Mouse (Mus musculus): ENCODE data around the gene Rora.

Gene Rora

GRCm38 (mm10) chr9:69339829-69340228 is 686.2 kb downstream of the Rora start:
- DNase-seq (ENCODE audit: low spot score in 2 of 2) = no peak

GRCm38 (mm10) chr9:69340421-69340820 is 686.8 kb downstream of the Rora start:
- DNase-seq (ENCODE audit: low spot score in 2 of 2) = no peak

- DNase-seq (ENCODE audit: low spot score in 2 of 2) = no peak
Observed at GRCm38 (mm10) chr9:69343881-69344280, 690.3 kb downstream of the Rora start.

- DNase-seq (ENCODE audit: low spot score in 2 of 2) = no peak
Observed at GRCm38 (mm10) chr9:69345550-69345949, 692.0 kb downstream of the Rora start.

GRCm38 (mm10) chr9:69347796-69348195 is 694.2 kb downstream of the Rora start:
- no peak for DNase-seq (ENCODE audit: low spot score in 2 of 2)

DNA sequence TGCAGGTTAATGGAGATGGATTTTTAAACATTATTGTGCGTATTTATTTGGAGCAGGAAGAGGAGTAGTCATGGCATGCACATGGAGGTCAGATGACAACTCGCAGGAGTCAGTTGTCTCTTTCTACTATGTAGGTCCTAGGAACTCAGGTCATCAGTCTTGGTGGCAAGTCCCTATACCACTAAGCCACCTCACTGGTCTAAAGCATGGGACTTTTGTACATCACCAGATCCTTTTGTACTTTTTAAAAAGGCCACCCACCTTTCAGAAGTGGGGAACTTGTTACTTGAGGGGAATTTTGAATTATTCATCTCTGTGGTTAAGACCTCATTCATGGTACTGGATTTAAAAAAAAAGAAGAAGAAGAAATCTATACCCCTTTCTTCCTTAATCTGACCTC is 696.0 kb downstream of the Rora start:
- no peak for DNase-seq (ENCODE audit: low spot score in 2 of 2)

DNA sequence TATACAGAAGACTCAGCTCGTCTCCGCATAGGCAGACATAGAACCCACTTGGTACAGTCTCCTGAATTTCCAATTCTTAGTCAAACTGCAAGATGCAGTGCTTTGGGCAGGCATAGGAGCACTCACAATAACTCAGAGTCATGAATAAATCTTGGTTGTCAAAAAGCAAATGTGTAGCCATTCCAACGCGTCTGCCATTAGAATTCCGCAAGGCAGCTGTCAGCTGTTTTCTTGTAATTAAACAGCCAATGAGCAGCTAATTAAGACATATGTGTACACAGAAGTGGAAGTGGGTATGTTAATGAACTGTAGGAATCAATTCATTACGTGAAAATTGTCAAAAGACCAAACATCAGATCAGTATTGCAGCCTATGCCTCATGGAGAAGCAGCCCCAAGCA is 700.6 kb downstream of the Rora start:
- DNase-seq (ENCODE audit: low spot score in 2 of 2) = no peak

GRCm38 (mm10) chr9:69357834-69358233 is 704.2 kb downstream of the Rora start:
- DNase-seq (ENCODE audit: low spot score in 2 of 2) = peak in 1 of 2 experiments; percentile 25

- DNase-seq (ENCODE audit: low spot score in 2 of 2) = no peak
Observed at GRCm38 (mm10) chr9:69358797-69359196, 705.2 kb downstream of the Rora start.

- no peak for DNase-seq (ENCODE audit: low spot score in 2 of 2)
Observed at GRCm38 (mm10) chr9:69361951-69362445, 708.4 kb downstream of the Rora start.

DNA sequence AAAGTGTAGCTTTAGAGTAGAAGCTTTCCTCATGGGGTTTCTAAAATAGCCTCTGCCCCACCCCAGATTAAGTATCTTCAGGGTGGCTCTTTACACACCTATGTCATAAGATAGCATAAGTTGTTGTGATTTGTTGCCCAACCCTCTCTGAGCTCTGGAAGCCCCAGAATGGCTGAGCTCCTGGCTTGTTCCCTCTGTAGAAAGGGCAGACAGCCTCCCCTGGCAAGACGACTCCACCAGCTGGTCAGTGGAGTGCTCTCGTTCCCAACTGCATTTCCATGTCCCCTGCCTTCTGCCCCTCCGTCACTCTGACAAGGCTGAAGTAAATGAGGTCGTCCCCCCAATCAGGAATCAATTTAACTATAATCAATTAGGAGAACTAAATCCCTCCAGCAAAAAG is 709.2 kb downstream of the Rora start:
- no peak for DNase-seq (ENCODE audit: low spot score in 2 of 2)

DNA sequence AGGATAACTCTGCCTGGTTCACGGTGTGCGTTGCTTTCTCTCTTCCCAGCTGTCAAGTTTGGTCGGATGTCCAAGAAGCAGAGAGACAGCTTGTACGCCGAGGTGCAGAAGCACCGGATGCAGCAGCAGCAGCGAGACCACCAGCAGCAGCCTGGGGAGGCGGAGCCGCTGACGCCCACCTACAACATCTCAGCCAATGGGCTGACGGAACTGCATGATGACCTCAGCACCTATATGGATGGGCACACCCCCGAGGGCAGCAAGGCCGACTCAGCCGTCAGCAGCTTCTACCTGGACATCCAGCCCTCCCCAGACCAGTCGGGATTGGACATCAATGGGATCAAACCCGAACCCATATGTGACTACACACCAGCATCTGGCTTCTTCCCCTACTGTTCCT is 710.5 kb downstream of the Rora start:
- no peak for DNase-seq (ENCODE audit: low spot score in 2 of 2)

DNA sequence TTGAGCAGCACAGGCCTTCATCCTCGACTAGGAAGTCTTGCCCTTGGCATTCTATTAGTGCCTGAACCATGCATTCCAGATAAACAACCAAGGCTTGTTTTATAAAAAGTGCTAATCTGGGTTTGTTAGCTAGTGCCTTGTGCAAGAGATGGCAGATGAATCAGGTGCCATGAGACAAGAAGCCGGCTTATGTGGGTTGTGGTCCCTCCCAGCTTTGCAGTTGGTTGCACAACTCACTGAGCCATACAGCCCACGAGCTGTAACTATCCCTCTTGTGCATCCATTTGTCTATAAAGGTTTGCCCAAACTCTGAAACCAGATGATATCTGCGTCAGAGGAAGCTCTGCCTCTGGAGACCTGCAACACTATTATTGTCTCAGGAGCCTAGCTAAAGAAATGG is 713.5 kb downstream of the Rora start:
- no peak for DNase-seq (ENCODE audit: low spot score in 2 of 2)

DNA sequence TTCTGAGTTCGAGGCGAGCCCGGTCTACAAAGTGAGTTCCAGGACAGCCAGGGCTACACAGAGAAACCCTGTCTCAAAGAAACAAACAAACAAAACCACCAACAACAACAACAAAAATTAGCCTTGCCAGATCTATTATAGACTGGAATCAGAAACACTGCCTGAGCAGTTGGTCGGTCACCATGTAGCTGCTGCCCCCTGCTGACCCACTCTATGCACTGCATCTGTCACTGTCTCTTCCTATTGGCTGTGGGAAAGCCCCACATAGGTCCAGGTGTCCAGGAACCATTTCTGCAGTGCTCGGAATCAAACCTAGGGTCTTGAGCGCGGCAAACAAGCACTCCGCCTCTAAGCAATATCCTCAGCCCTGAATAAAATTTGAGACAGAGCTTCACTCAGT is 714.5 kb downstream of the Rora start:
- peak; percentile 34 to 46 for DNase-seq (ENCODE audit: low spot score in 2 of 2)

DNA sequence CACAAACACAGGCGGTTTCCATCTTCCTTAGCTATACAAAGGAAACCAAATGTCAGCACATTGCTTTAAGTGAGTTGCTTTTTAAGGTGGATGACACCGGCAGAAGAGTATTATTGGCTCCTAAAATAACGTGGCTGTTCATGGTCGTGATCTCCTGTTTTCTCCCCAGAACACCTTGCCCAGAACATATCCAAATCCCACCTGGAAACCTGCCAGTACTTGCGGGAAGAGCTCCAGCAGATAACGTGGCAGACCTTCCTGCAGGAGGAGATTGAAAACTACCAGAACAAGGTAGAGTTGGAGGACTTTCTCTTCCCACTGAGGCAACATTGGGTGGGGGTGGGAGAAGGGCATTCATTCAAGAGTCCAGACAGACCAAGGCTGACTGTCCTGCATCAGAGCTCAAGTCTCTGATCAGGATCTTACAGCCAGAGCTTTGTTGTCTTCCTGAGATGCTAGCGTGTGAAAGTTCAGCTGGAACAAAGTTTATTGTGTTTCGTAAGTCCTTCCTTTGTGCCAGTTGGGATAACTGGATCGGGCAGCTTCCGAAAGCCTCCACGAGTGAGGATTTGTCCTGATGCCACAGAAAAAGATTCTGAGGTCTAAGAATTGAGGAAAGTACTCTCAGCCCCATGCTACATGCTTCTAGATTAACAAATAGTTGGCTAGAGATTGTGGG is 717.6 kb downstream of the Rora start:
- DNase-seq (ENCODE audit: low spot score in 2 of 2) = no peak

GRCm38 (mm10) chr9:69372871-69373270 is 719.3 kb downstream of the Rora start:
- DNase-seq (ENCODE audit: low spot score in 2 of 2) = no peak

GRCm38 (mm10) chr9:69376982-69377653 is 723.5 kb downstream of the Rora start:
- no peak for DNase-seq (ENCODE audit: low spot score in 2 of 2)

DNA sequence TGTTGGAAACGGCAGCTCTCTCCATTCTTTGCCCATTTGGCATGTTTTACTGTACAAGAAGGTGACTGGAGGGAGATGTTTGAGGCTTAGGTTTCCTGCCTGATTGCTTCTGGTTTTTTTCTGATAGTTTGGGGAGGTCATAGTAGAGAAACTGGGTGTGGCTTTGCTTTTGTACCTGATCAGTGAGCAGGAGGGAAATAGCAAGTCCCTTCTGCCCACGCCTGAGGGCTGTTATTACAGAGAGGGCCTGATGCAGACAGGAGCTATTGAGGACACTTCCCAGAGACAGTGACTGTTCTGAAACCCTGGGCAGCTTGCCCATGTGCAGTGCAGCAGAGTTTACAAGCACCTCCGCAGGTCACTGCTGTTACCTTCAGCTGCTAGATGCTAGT is 724.1 kb downstream of the Rora start:
- no peak for DNase-seq (ENCODE audit: low spot score in 2 of 2)

DNA sequence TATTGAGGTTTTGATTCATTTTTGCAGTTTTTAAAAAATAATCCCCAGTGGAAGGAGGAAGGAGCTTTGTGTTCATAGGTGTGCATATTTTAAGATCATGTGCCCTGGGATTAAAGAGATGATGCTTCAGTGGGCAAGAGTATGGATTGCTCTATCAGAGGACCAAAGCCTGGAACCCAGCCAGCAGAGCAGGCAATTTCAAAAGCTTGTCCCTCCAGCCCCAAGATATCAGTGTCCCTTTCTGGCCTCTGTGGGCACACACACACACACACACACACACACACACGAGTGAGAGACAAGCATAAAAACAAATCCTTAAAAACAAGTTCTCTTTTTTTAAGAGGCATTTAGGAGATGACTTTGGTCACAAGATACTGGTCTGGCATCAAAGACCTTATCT is 727.0 kb downstream of the Rora start:
- no peak for DNase-seq (ENCODE audit: low spot score in 2 of 2)

GRCm38 (mm10) chr9:69381741-69382140 is 728.2 kb downstream of the Rora start:
- no peak for DNase-seq (ENCODE audit: low spot score in 2 of 2)

DNA sequence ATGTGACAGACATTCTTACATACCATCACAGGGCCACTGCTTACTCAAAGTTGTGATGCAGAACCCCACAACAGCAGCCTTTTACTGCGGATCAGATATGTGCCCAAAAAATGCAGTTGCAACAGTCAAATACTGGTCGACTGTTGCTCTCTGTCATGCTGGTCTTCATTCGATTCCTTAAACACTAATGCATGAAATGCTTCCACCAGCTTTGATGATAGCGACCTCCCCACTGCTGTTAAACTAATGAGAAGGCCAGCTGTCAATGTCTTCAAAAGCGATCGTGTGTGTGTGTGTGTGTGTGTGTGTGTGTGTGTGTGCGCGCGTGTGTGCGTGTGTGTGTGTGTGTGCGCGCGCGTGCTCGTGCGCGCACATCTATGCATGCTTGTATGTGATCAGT is 730.9 kb downstream of the Rora start:
- DNase-seq (ENCODE audit: low spot score in 2 of 2) = no peak

GRCm38 (mm10) chr9:69384905-69385304 is 731.3 kb downstream of the Rora start:
- no peak for DNase-seq (ENCODE audit: low spot score in 2 of 2)

GRCm38 (mm10) chr9:69387296-69387695 is 733.7 kb downstream of the Rora start:
- DNase-seq (ENCODE audit: low spot score in 2 of 2) = no peak

GRCm38 (mm10) chr9:69390631-69391030 is 737.0 kb downstream of the Rora start:
- no peak for DNase-seq (ENCODE audit: low spot score in 2 of 2)
